Mouse (Mus musculus) cerebellum, adult 9-10 months (tissue): ENCODE data around the gene Hoxd10.

Source experiments
- DNase-seq: peaks from one replicate; pipeline ENCODE4 v3.0.0; 2022

Gene Hoxd10

DNA sequence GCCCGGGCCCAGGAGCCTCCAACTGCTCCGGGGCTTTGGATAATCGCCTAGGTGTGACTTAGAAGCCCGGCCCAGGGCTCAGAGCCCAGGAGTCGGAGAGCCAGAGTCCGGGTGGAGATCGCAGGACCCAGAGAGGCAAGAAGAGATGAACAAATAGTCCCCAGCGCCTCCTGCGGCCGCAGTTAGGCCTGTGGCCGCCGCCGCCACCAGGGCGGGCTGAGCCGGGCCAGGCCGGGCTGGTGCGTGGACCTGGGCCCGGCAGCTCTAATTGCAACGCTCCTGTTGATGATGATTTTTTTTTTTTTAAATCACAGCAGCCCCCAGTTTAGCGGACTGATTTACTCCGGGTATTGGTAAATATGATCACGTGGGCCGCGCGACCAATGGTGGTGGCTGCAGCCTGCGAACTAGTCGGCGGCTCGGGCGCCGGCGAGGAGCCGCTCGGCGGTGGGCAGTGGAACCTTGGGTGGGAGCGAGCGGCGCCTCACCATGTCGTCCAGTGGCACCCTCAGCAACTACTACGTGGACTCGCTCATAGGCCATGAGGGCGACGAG lies 5.9 kb downstream of the Hoxd10 start, which contains the start of gene Hoxd9:
TSS of gene Hoxd9 (plus strand) at position 161 of the 555 bp plus-strand sequence.
- DNase-seq: no peak

DNA sequence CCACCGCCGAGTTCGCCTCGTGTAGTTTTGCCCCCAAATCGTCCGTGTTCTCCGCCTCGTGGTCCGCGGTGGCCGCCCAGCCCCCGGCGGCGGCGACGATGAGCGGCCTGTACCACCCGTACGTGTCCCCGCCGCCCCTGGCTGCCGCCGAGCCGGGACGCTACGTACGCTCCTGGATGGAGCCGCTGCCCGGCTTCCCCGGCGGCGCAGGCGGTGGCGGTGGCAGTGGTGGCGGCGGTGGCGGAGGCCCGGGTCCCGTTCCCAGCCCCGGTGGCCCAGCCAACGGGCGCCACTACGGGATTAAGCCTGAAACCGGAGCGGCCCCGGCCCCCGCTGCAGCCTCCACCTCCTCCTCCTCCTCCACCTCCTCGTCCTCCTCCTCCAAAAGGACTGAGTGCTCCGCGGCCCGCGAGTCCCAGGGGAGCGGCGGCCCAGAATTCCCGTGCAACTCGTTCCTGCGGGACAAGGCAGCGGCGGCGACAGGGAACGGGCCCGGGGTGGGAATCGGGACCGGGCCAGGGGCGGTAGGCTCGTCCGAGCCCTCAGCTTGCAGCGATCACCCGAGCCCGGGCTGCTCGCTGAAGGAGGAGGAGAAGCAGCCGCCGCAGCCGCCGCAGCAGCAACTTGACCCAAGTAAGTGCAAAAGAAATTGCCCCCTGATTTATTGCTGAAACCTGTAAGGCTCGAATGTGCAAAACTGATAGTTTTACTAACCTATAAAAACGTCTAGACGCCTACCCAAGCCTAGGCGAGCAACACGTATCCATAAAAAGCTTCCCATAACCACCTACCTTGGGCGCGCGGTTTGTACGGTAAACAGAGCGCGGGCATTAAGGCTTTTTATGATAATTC lies 6.7 kb downstream of the Hoxd10 start:
- DNase-seq: no peak

DNA sequence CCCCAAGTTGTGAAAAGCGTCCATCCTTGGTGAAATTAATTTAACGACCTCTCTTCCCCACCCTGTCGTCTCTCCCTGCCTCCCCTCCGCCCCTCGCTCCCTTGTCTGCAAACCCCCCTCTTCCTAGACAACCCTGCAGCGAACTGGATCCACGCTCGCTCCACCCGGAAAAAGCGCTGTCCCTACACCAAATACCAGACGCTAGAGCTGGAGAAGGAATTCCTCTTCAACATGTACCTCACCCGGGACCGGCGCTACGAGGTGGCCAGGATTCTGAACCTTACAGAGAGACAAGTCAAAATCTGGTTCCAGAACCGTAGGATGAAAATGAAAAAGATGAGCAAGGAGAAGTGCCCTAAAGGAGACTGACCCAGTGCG lies 7.3 kb downstream of the Hoxd10 start:
- no peak for DNase-seq

DNA sequence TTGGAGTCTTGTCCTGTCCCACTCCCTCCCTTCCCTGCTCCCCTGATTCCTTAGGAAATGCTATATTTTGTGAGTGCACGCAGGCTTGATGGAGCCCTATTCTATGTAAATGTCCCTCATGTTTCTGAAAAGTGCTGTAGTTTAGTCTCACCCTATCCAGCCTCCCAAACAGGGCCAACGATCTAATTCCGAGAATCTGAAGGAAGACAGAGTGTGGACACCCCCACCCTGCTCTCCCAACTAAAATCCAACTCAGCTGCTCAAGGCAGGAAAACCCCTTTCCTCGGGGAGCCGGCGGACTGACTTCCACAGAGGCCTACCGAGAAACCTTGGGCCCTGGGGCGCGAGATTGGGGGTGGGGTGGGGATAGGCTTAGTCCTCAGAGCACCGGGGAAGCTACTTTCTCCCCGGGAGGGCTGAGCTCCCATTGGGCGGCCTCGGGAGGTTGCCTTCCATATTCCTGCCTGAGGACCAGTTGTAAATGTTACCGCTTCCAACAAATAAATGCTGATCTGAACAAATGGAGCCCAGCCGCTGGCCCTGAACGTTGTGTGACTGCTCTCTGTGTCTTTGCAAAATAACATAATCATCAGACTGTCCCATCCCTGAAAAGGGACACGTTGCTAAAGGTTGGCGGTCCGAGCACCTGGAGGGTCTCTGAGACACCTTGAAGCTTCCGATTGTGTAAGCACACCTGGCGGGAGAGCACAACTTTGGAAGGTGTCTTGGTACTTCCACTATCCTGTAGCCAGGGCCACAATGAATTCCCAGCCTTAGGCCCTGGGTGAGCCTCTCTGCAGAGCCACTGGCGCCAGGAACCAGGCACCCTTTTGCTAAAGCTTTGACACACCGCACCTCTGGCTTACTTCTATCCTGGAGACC lies 8.2 kb downstream of the Hoxd10 start:
- no peak for DNase-seq

DNA sequence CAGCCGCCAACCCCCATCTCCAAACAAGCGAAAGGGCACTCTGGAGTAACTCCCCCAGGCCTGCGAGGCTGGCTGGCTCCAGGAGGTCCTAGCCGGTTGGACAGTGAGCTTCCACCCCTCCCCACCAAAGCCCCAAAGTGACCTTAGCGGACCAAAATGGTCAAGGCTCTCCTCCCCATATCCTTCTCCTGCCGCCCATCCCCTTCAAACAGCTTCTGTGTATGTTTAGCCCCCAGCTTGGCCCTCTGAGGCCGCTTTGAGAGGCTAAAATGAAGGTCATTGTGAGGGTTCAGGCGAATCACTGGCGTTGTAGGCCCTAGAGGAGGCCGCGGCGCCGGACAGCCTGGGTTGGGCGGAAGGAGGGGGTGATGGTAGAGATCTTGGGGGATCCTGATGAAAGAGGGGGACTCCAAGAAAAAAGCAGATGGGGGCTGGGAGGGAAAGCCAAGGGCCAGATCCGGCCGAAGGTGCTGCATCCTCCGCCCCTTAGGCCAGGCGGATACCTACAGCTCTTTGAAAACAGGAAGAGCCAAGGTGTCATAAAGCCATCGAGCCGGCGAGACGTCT lies 8.9 kb downstream of the Hoxd10 start:
- DNase-seq: no peak

DNA sequence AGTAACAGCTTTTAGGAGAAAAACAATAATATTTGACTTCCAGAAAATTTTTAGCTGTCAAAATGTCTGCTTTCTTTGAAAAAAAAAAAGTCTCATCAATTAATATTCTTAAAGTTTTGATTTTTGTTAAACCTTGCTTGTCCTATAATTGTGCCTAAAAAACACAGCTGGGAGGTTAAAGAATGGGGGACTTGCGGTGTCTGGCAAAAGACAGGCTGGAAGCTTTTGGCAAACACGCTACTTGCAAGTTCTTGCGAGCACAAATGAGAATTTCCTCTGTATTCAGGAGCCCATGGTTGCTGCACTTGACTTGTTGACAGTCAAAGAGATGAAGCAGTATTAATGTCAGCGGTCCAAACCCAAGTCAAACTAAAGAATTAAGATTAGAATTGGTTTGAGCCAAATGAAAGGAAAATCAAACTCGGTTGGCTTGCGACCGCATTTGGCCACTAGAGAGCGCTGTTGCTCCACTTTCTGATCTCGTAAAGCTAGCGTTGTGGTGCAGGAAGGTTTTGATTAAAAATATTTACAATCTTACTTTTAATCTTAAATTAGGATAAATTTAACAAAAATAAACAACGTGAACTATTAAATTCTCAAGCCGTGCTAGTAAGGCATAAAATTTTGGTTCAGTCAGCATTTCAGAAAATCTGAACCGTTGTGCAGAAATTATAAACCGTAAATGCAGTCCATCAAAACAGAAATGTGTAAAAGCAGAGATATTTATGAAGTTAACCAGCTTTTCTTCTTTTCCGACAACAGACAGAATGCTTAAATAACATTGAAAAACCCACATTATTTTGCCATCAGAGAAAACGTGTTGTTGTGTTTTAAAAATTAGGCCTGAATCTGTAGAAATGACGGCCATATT lies 10.5 kb downstream of the Hoxd10 start:
- DNase-seq: peak; percentile 45

DNA sequence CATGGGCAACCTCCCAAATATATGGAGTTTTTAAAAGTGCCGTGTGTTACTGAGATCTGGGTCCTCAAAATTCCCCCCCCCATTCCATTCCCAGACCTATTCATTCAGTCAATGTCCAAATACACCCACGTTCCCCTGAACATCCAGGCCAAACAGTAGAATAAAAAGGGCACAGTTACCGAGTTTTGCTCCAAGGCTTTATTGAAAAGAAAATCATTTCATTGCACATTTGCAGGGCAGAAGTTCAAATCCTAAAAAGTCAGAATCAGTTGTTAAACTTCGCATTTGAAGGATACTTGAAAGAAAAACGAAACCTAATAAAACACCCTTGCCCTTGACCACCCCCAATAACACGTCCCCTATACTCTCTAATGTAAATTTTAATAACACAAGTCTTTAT lies 11.1 kb downstream of the Hoxd10 start:
- no peak for DNase-seq

DNA sequence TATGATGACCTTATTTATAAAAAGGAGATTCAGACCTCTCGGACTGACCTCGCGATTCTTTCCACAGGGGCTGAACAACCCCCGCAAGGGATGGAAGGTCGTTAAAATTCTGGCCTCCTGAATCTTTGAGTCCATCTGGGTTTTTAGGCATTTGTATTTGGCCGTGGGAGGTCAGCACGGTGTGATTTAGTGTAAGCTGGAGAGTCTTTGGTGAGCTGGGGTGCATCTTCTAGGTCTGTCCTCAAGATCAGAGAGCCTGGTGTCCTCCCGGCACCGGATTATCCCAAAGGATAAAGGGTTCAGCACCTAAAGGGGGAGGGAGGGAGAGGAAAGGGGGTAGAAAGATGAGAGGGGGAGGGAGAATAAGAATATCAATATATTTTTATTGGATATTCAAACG lies 11.6 kb downstream of the Hoxd10 start:
- DNase-seq: no peak

DNA sequence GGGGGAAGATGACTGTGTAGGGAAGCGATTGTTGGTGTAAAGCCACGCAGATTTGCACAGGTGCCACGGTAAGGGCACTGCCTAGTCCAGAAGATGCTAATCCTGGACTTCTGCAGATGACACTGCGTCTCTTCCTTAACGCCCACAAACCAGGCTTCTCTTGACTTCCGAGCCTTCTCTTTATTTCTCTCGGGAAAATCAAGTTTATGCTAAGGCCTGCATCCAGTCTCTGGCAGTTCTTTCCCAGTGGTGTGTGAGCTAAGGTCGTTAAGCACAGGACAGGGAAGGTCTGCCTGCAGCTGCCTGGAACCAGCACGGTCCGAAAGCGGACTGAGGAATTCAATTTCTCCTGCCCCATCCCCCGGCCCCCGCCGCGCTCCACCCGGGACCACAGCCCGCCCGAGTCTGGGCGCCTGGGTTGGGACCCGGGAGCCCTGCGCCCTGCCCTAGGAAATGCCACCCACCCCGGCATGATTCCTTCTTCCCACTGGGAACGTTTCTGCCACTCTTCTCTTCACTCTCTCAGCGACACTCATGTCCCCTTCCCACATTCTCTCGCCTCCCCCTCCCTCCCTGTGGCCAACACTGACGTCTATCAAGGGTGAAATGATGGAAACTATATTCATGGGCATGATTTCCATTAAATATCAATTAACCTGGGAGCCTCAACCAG lies 12.1 kb downstream of the Hoxd10 start:
- no peak for DNase-seq

DNA sequence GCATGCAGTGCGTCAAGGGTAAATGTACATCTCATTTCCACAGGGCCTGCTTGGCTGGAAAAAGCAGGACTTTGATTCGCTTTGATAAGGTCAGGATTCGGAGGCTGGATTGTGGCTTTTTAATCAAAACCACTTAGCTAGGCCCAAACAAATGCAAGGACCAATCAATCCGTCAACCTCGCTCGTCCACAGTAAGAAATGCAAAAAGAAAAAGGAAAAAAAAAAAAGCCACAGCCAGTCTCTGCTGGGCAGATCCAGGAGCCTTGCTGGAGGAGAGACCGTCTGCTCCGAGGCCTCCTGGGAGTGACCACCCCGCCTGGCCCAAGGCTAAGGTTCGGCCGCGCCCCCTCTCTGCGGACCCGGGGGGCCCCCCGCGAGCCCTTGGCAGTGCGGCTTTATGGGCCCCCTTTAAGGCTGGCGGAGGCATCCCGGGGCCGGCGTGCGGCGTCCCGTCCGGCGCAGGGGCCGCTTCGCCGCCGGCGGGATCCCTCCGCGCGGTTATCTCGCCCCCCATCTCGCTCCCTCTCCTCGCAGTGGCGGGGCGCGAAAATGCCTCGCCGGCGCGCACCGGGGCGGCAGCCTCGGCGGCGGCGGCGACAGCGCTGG lies 12.8 kb downstream of the Hoxd10 start, which contains the start of gene Hoxd8:
TSS of gene Hoxd8 (plus strand) at position 223 of the 606 bp plus-strand sequence.
- no peak for DNase-seq

DNA sequence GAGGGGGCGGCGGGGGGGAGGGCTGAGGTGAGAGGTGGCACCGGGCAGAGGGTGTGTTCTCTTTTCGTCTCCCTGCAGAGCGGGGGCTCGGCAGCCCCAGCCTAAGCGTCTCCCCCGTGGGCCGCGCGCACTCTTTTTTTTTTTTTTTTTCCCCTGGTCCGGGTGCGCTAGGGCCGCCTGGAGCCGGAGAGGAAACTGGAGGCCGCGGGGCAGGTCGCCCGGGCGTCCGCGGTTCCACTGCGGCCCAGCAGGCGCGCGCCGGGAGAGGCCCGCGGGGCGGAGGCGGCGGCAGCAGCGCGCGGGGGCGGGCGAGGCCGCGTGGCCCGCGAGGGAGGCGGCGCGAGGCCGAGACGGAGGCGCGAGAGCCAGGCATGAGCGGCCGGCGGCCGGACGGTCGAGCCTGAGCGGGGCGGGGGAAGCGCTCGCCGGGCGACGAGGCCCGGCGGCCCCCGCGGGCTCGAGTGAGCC lies 13.3 kb downstream of the Hoxd10 start:
- no peak for DNase-seq

DNA sequence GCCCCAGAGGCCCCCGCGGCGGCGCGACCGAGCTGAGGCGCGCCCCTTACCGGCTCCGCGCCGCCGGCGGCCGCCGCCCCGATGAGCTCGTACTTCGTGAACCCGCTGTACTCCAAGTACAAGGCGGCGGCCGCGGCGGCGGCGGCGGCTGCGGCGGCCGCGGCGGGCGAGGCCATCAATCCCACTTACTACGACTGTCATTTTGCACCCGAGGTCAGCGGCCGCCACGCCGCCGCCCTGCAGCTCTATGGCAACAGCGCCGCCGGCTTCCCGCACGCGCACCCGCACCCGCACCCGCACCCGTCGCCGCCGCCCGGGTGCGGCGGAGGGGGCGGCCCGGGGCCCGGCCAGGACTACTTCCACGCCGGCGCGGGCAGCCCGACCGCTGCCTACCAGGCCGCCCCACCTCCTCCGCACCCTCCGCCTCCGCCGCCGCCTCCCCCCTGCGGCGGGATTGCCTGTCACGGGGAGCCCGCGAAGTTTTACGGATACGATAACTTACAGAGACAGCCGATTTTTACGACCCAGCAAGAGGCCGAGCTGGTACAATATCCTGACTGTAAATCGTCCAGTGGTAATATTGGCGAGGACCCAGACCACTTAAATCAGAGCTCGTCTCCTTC lies 13.9 kb downstream of the Hoxd10 start:
- DNase-seq: no peak

DNA sequence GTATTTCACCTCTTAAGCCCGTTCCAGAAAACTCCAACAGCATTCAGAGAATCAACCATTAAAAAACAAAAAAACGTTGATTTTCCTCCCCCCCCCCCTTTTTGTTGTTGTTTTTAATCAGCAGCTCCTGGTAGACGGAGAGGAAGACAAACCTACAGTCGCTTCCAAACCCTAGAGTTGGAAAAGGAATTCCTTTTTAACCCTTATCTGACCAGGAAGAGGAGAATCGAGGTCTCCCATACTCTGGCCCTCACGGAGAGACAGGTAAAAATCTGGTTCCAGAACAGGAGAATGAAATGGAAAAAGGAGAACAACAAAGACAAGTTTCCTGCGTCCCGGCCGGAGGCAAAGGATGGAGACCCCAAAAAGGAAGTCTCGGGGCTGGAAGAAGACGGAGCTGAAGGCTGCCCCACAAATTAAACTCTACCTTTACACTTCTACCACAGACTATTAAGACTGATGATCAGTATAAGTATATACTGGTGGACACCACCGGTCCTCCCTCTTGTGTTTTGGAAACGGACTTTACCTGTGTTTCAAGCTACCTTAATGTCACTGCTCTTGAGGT lies 14.8 kb downstream of the Hoxd10 start:
- no peak for DNase-seq

DNA sequence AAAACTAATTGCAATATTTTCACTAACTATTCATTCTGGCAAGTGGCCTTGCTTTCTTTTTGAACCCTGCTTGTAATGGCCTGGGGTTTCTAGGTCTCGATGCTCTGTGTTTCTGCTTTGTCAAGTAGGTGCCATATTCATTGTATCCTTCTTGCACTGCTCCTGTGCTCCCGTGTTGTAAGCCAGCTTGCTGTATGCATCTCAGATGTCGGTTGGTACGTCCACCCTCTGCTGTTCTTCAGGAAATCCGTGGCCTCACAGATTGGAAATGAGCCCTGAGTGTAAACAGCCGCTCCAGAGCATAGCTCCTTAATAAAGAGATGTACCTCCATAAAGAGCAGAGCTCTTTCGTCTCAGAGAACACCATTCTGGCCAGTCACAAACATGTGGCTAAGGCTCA lies 15.9 kb downstream of the Hoxd10 start:
- DNase-seq: no peak

DNA sequence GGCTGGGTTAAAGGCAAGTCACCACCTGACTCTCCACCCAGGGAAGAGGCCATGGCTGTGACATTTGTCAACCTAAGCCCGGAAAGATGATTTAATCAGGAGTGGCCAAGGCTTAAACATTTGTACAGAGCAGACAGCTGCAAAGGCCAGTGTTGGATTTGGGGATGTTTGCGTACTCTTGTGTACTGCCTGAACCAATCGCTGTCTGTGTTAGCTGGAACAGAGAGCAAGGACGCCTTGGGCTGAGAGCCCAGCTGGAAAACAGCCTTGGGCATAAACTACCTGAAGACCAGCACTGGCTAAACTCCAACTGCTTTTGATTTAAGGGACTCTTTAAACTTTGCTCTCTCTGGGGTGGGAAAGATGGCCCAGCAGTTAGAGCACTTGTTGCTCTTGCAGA lies 17.0 kb downstream of the Hoxd10 start:
- DNase-seq: no peak

DNA sequence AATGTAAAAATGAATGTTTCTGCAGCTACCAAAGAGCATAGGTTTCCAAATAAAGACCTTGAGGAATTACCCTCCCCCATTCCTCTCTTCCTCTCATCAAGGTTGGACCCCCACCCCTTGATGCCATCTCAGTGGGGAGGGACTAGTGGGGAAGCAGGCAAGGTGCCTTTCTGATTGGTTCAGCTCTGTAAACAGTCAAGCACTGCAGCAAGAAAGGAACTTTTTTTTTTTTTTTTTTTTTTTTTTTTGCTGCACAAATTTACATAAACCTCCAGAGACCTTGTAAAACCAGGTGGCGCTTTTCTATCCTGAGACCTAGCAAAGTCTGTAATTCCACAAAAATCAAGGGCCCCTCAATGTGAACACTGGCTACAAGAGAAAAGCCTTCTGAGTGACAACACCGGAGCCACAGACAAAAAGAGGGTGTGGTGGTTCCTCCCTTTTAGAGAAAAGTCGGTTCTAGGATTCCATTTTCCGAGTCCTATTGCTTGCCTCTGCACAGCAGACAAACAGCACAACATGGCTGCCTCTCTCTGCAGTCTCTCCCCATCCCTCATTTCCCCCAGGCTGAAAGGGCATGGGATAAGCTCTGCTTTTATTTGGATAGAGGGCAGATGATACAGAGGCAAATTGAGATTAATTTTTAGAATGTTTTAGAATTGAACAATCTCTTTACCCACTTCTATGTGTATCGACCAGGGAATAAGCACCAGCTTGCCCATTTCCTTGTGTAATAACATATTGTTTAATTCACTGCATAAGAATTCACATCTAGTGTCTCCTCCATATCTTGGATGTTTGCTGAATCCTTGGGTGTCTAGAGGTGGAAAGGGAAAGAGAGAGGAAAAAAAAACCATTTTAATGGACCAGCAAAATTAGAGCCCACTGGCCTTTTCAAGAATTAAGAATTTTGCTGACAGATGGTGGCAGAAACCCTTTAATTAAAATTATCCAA lies 18.0 kb downstream of the Hoxd10 start:
- DNase-seq: no peak

DNA sequence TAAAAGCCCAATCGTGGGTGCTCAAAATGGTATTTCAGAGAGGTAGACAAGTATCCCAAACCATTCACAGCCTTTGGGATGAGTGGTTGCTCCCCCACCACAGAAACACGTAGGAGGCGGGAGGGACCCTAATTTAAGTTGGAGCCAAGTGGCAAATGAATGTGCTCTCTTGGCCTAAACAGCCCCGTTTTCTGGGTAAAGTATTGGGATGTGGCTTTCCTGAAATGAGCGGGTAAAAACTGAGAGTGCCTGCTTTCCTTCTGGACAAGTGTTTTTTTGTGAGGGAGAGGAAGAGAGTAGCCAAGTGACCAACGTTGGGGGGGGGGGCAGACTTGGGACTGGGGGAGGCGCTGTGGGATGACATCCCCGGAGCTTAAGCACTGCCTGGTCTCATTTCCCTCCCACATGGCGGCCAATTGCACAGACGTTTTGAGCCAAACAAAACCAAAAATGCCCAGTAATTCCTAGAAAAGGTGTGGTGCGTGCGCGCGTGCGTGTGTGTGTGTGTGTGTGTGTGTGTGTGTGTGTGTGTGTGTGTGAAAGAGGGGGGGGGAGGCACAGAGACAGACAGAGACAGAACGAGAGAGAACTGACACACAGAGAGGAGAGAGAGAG lies 19.3 kb downstream of the Hoxd10 start:
- no peak for DNase-seq
